Mouse (Mus musculus): ENCODE measurements around the gene Mbd6.

DNA sequence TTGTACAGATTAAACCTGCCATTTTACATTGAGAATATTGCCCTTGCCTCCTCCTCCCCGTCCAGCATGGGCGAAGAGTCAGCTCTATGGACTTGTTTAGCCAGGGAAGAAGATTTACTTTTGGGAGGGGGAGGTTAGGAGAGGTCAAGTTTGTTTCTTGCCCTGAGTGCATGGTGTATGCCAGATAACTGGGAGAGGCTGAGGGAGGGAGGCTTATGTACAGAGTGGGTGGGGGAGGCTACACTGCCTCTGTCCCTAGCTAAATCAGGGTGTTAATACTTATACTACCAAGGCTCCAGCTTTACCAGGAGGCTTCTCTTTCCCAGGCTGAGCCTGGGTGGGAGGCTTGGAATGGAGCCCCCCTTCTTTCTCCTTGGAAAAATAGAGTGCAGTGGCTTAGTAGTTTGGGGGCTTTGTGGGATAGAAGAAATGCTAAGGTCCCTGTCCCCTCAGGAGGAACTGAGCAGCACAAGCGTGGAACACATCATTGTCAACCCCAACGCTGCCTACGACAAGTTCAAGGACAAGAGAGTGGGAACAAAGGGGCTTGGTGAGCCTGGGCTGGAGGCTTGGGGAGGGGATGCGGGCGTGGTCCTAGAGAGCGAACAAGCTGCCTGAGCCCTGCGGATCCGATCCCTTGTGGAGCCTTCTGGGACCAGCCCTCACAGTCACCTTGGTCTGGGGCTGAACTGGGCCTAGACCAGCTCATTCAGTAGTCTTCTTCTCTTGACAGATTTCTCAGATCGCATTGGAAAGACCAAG lies 14.4 kb downstream of the Mbd6 start:
- TF ChIP-seq CTCF (IDR thresholded peaks at IDR 0.05; ENCODE audit: borderline replicate concordance, control insufficient read depth, extremely low read depth, insufficient read depth, low read length, poor library complexity) = no peak
- no peak for TF ChIP-seq POLR2A (IDR thresholded peaks at IDR 0.05; ENCODE audit: control insufficient read depth, extremely low read depth, insufficient read depth, low read length, poor library complexity)
